ENCODE assay signal across 31 mouse cellular contexts in the genomic region with DNA sequence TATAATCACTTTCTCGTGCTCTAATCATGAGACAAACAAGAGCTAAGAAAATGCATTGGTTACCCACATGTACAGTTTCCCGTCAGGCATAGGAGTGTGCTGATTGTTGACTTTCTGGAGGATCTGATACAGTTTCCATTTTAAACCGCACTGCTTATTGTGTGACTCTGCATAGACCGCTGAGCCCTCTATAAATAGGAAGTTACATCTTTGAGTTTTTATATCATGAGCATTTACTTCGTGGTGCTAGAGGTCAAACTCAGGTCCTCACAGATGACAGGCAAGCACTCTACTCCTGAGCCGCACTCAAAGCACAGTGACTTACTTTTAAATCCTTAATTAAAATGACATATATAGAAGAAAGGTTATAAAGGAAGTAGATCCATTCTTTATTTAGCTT. TPM values are rescaled to one million over a fixed set of nuclear protein-coding genes. Genes with fewer than 3 reads are reported as not detected.
DNase-seq lines count a peak whose midpoint lies in the region; ATAC-seq lines count a peak whose summit lies in the region.
"Had no signal": no experiment of that assay in that cellular context is flagged by ENCODE, and none has a peak within 500 bp of the region (broad histone marks: within the 10 kb centered on the region; RNA-seq: fewer than 3 reads in every experiment).

No protein-coding gene starts in this region.

- peak; percentile 68 for DNase-seq in heart, adult 11 months
- no peak for DNase-seq in heart, postnatal 10 days
- DNase-seq in heart, postnatal 4 days = no peak
- DNase-seq in heart, embryonic 10.5 days (ENCODE audit: low spot score) = no peak
- DNase-seq in skeletal muscle tissue, adult 2 months (ENCODE audit: low read depth, low spot score) = peak; percentile 65
- DNase-seq in ovary, postnatal 14 days (ENCODE audit: low spot score) = no peak
- DNase-seq: adrenal gland, adult 2 months; adrenal gland, postnatal 14 days; cerebellum, adult 11 months; cerebellum, adult 2 months; cerebellum, adult 9-11 months; cerebellum, postnatal 25 days; forebrain, postnatal 0 days; gastrocnemius, postnatal 25 days; kidney, adult 2 months had no signal

- intact Hi-C loops in heart, postnatal 10 days (cut with DNase I) = no loop called here

- peak overlapping the region; percentile 6; the same call in 1 of the 2 replicates for H3K4me2 ChIP-seq in heart, embryonic 12.5 days
- H3K4me2 ChIP-seq in heart, embryonic 15.5 days = peak overlapping the region; percentile 26
- H3K4me2 ChIP-seq: embryonic facial prominence, embryonic 12.5 days; embryonic facial prominence, embryonic 15.5 days; hindbrain, embryonic 12.5 days; hindbrain, embryonic 15.5 days had no signal

- H3K9me3 ChIP-seq in heart, embryonic 12.5 days (replicated peaks) = no peaks in the 10 kb centered on the region
- H3K9me3 ChIP-seq in heart, embryonic 15.5 days (replicated peaks) = no peaks in the 10 kb centered on the region
- no peaks in the 10 kb centered on the region for H3K9me3 ChIP-seq in heart, embryonic 10.5 days
- H3K9me3 ChIP-seq: embryonic facial prominence, embryonic 12.5 days; embryonic facial prominence, embryonic 15.5 days; hindbrain, embryonic 12.5 days; hindbrain, embryonic 15.5 days had no signal

- 43% methylated on average over 6 of the region's 6 CpGs for WGBS in heart, embryonic 12.5 days
- WGBS in heart, embryonic 15.5 days = 34% methylated on average over 6 of the region's 6 CpGs
- 74% methylated on average over 6 of the region's 6 CpGs for WGBS in heart, embryonic 10.5 days

- H3K4me1 ChIP-seq in heart, embryonic 12.5 days (replicated peaks) = peaks cover 24% of the 10 kb centered on the region
- H3K4me1 ChIP-seq in heart, embryonic 15.5 days (replicated peaks) = peaks cover 32% of the 10 kb centered on the region
- H3K4me1 ChIP-seq in heart, embryonic 10.5 days = peaks cover 4% of the 10 kb centered on the region; the same call in 1 of the 2 replicates
- H3K4me1 ChIP-seq: hindbrain, embryonic 12.5 days had no signal

- no peak overlapping the region for H3K4me3 ChIP-seq in heart, embryonic 12.5 days
- no peak overlapping the region for H3K4me3 ChIP-seq in heart, embryonic 15.5 days
- no peak overlapping the region for H3K4me3 ChIP-seq in heart, embryonic 10.5 days
- H3K4me3 ChIP-seq: embryonic facial prominence, embryonic 12.5 days; embryonic facial prominence, embryonic 15.5 days; hindbrain, embryonic 12.5 days; hindbrain, embryonic 15.5 days had no signal

- no peak overlapping the region for H3K9ac ChIP-seq in heart, embryonic 12.5 days
- 0 out of 2 replicates have a peak overlapping the region, but pooled peaks have one; percentile 7 for H3K9ac ChIP-seq in heart, embryonic 15.5 days
- H3K9ac ChIP-seq: embryonic facial prominence, embryonic 12.5 days; embryonic facial prominence, embryonic 15.5 days; forebrain, postnatal 0 days; hindbrain, embryonic 12.5 days; hindbrain, embryonic 15.5 days had no signal

- no peaks in the 10 kb centered on the region for H3K27me3 ChIP-seq in heart, embryonic 12.5 days (replicated peaks)
- no peaks in the 10 kb centered on the region for H3K27me3 ChIP-seq in heart, embryonic 15.5 days
- H3K27me3 ChIP-seq in heart, embryonic 10.5 days (ENCODE audit: insufficient read depth, poor library complexity, severe bottlenecking) = no peaks in the 10 kb centered on the region
- H3K27me3 ChIP-seq: embryonic facial prominence, embryonic 12.5 days; embryonic facial prominence, embryonic 15.5 days; hindbrain, embryonic 12.5 days; hindbrain, embryonic 15.5 days had no signal

- no peak for ATAC-seq in heart, embryonic 12.5 days (ENCODE audit: insufficient number of reproducible peaks, low FRiP score)
- peak; percentile 64 for ATAC-seq in heart, embryonic 15.5 days (replicated peaks; ENCODE audit: insufficient number of reproducible peaks, insufficient read depth, low FRiP score, low read depth)
- ATAC-seq: CD4-positive, CD25-positive, alpha-beta regulatory T cell, adult 4 months; forebrain, embryonic 14.5 days; forebrain, postnatal 0 days; intestine, postnatal 0 days had no signal

- H3K27ac ChIP-seq in heart, embryonic 12.5 days (ENCODE audit: poor library complexity, severe bottlenecking) = peak overlapping the region; percentile 55
- H3K27ac ChIP-seq in heart, embryonic 15.5 days = peak overlapping the region; percentile 84
- no peak overlapping the region for H3K27ac ChIP-seq in heart, embryonic 10.5 days
- H3K27ac ChIP-seq: embryonic facial prominence, embryonic 12.5 days; embryonic facial prominence, embryonic 15.5 days; hindbrain, embryonic 12.5 days; hindbrain, embryonic 15.5 days had no signal

- H3K36me3 ChIP-seq in heart, embryonic 12.5 days = peaks cover 47% of the 10 kb centered on the region
- H3K36me3 ChIP-seq in heart, embryonic 15.5 days = peaks cover 26% of the 10 kb centered on the region
- peaks cover 65% of the 10 kb centered on the region for H3K36me3 ChIP-seq in heart, embryonic 10.5 days

RNA-seq across cellular contexts. Expression of a gene that starts 12.3 kb away (rescaled TPM):
- 100 to 1,000 TPM; 327 to 353 TPM for total RNA-seq in heart, postnatal 10 days (2021)
- 476 and 483 TPM in 2 replicates for polyA plus RNA-seq in heart, embryonic 12.5 days (2016; fragmentation: Nextera tagmentation; extraction: Ambion mirVana)
- total RNA-seq in heart, postnatal 4 days (2021) = 100 to 1,000 TPM; 352 to 357 TPM
- polyA plus RNA-seq in heart, embryonic 15.5 days (2015; fragmentation: Nextera tagmentation; extraction: Ambion mirVana) = 354 and 404 TPM in 2 replicates
- 372 and 465 TPM in 2 replicates for polyA plus RNA-seq in heart, embryonic 10.5 days (2016; fragmentation: Nextera tagmentation; extraction: Ambion mirVana)

RNA-seq across cellular contexts. Expression of a gene that starts 28.1 kb away (rescaled TPM):
- total RNA-seq in heart, postnatal 10 days (2021) = not detected
- 0.65 and 0.69 TPM in 2 replicates for polyA plus RNA-seq in heart, embryonic 12.5 days (2016; fragmentation: Nextera tagmentation; extraction: Ambion mirVana)
- total RNA-seq in heart, postnatal 4 days (2021) = not detected
- 0.55 and 0.70 TPM in 2 replicates for polyA plus RNA-seq in heart, embryonic 15.5 days (2015; fragmentation: Nextera tagmentation; extraction: Ambion mirVana)
- polyA plus RNA-seq in heart, embryonic 10.5 days (2016; fragmentation: Nextera tagmentation; extraction: Ambion mirVana) = 0.11 and 0.37 TPM in 2 replicates
- total RNA-seq: adrenal gland, adult 2 months; adrenal gland, postnatal 14 days; adrenal gland, postnatal 4 days; common myeloid progenitor, adult 5-6 weeks; hematopoietic stem cell, adult 5-6 weeks; MEL had no signal
- polyA plus RNA-seq: adrenal gland, adult 2 months; cerebellum, adult 2 months; kidney, adult 2 months had no signal

RNA-seq across cellular contexts. Expression of a gene that starts 35.9 kb away (rescaled TPM):
- total RNA-seq in heart, postnatal 10 days (2021) = 1 to 10 TPM; 6.1 to 7.9 TPM
- polyA plus RNA-seq in heart, embryonic 12.5 days (2016; fragmentation: Nextera tagmentation; extraction: Ambion mirVana) = 25.1 and 27.0 TPM in 2 replicates
- total RNA-seq in heart, postnatal 4 days (2021) = 10 to 100 TPM; 10.6 to 15.8 TPM
- polyA plus RNA-seq in heart, embryonic 15.5 days (2015; fragmentation: Nextera tagmentation; extraction: Ambion mirVana) = 19.1 and 22.1 TPM in 2 replicates
- polyA plus RNA-seq in heart, embryonic 10.5 days (2016; fragmentation: Nextera tagmentation; extraction: Ambion mirVana) = 23.4 and 30.3 TPM in 2 replicates
- total RNA-seq: common myeloid progenitor, adult 5-6 weeks; MEL had no signal

RNA-seq across cellular contexts. Expression of a gene that starts 41.3 kb away (rescaled TPM):
- total RNA-seq in heart, postnatal 10 days (2021) = not detected
- 0.18 TPM in 2 replicates for polyA plus RNA-seq in heart, embryonic 12.5 days (2016; fragmentation: Nextera tagmentation; extraction: Ambion mirVana)
- not detected for total RNA-seq in heart, postnatal 4 days (2021)
- 0.08 TPM in 1 of 2 replicates, not detected in the other for polyA plus RNA-seq in heart, embryonic 15.5 days (2015; fragmentation: Nextera tagmentation; extraction: Ambion mirVana)
- 0.14 TPM in 1 of 2 replicates, not detected in the other for polyA plus RNA-seq in heart, embryonic 10.5 days (2016; fragmentation: Nextera tagmentation; extraction: Ambion mirVana)
- total RNA-seq: adrenal gland, adult 2 months; adrenal gland, postnatal 14 days; common myeloid progenitor, adult 5-6 weeks; forebrain, postnatal 0 days; gastrocnemius, postnatal 25 days; hematopoietic stem cell, adult 5-6 weeks; MEL had no signal
- polyA plus RNA-seq: adrenal gland, adult 2 months; CD4-positive, CD25-positive, alpha-beta regulatory T cell, adult 4 months; cerebellum, adult 2 months; embryonic facial prominence, embryonic 15.5 days; forebrain, embryonic 11.5 days; forebrain, embryonic 14.5 days; forebrain, postnatal 0 days; frontal cortex, adult 2 months; hindbrain, embryonic 12.5 days; hindbrain, embryonic 15.5 days; intestine, postnatal 0 days; kidney, embryonic 14.5 days had no signal

Comparison
In these comparisons a context has a peak if more than half of its experiments do, and no peak if none do; other contexts are left out.
1. DNase-seq: peak in heart, adult 11 months (single experiment) and skeletal muscle tissue, adult 2 months (single experiment); none in heart, postnatal 10 days (0 of 2), heart, postnatal 4 days (single experiment), heart, embryonic 10.5 days (single experiment) and ovary, postnatal 14 days (single experiment).